Mouse (Mus musculus) c-Kit-positive CD71-positive TER-119-positive erythroid progenitor cells, embryonic 14.5 days (primary cell): ENCODE data around the gene 1110017D15Rik.

Source experiments
- DNase-seq: peaks from one replicate; pipeline ENCODE4 v3.0.0-alpha.2; 2013; ENCODE audit warnings: low spot score

Gene 1110017D15Rik

GRCm38 (mm10) chr4:41517233-41517632, at the start of gene 1110017D15Rik:
Gene 1110017D15Rik (minus strand): TSS chr4:41517333.
- no peak for DNase-seq

GRCm38 (mm10) chr4:41566123-41566522, 49.0 kb upstream of the 1110017D15Rik start:
- DNase-seq: no peak

- no peak for DNase-seq
Measured at GRCm38 (mm10) chr4:41563297-41563696, 46.2 kb upstream of the 1110017D15Rik start.

GRCm38 (mm10) chr4:41557092-41557491, 40.0 kb upstream of the 1110017D15Rik start:
- no peak for DNase-seq

GRCm38 (mm10) chr4:41556311-41556953, 39.3 kb upstream of the 1110017D15Rik start:
- DNase-seq: no peak

- no peak for DNase-seq
Measured at GRCm38 (mm10) chr4:41554994-41555663, 38.0 kb upstream of the 1110017D15Rik start.

- DNase-seq: no peak
Measured at GRCm38 (mm10) chr4:41553116-41553515, 36.0 kb upstream of the 1110017D15Rik start.

GRCm38 (mm10) chr4:41552529-41552928, 35.4 kb upstream of the 1110017D15Rik start:
- DNase-seq: peak; percentile 55

- no peak for DNase-seq
Measured at GRCm38 (mm10) chr4:41547086-41547485, 30.0 kb upstream of the 1110017D15Rik start.

- DNase-seq: no peak
Measured at GRCm38 (mm10) chr4:41545985-41546384, 28.9 kb upstream of the 1110017D15Rik start.

- no peak for DNase-seq
Measured at GRCm38 (mm10) chr4:41542136-41542535, 25.0 kb upstream of the 1110017D15Rik start.

- no peak for DNase-seq
Measured at GRCm38 (mm10) chr4:41534866-41535265, 17.7 kb upstream of the 1110017D15Rik start.

GRCm38 (mm10) chr4:41532420-41532819, 15.3 kb upstream of the 1110017D15Rik start:
- DNase-seq: peak; percentile 20

GRCm38 (mm10) chr4:41527996-41528395, 10.9 kb upstream of the 1110017D15Rik start:
- DNase-seq: no peak

- DNase-seq: no peak
Measured at GRCm38 (mm10) chr4:41527076-41527475, 9.9 kb upstream of the 1110017D15Rik start.

GRCm38 (mm10) chr4:41526553-41526952, 9.4 kb upstream of the 1110017D15Rik start:
- DNase-seq: no peak

- DNase-seq: no peak
Measured at GRCm38 (mm10) chr4:41524829-41525228, 7.7 kb upstream of the 1110017D15Rik start.

GRCm38 (mm10) chr4:41523839-41524238, 6.7 kb upstream of the 1110017D15Rik start:
- DNase-seq: no peak

GRCm38 (mm10) chr4:41522788-41523187, 5.7 kb upstream of the 1110017D15Rik start:
- DNase-seq: peak; percentile 50

GRCm38 (mm10) chr4:41522136-41522535, 5.0 kb upstream of the 1110017D15Rik start:
- no peak for DNase-seq

GRCm38 (mm10) chr4:41520641-41521040, 3.5 kb upstream of the 1110017D15Rik start:
- no peak for DNase-seq

- no peak for DNase-seq
Measured at GRCm38 (mm10) chr4:41519195-41519594, 2.1 kb upstream of the 1110017D15Rik start.

- no peak for DNase-seq
Measured at GRCm38 (mm10) chr4:41518349-41518748, 1.2 kb upstream of the 1110017D15Rik start.

- no peak for DNase-seq
Measured at GRCm38 (mm10) chr4:41513714-41514113, 3.4 kb downstream of the 1110017D15Rik start.
